Mouse (Mus musculus) spleen, postnatal 10 days (tissue): ENCODE measurements around the gene Svs5.

ENCODE experiments used
- DNase-seq, 2 experiments: peaks; one replicate each; pipeline ENCODE4 v3.0.0; 2021 to 2022; ENCODE audit warnings: low spot score in 2 of 2

Gene Svs5

DNA sequence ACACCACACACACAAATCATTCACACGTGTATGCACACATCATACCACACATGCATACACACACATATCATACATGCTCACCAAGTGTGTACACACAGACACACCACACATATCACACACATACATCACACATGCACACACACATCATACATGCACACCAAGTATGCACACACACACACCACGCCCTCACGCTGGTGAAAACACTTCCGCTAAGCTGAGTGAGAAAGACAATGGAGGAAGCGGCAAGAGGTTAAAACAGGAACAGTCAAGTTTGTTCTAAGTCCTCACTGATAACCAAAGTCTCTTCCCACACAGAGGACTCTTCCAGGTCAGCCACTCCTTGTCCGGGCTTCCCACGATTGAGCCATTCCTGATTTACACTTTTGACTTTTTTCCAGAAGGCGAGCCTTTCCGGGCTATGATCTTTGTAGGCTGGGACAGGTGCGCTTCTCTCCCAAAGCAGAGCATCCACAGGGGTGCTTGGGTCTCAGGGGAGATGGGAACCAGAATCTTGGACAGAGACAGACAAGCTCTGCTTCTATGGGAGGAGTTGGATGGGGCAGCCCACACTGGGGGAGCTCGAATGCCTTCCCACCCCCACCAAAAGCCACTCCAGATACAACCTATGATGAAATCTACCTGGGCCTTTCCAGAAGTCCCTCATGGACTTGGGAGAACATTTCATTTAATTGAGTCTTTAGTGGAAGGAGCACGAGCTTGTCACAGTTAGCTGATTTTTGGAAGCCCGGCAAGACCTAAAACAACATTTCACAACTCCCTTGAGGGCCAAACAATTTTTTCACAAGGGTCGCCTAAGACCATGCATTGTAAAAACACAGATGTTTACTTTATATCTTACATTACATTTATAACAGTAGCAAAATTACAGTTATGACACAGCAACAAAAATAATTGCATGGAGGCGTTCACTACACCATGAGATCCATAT lies 45.2 kb downstream of the Svs5 start:
- no peak for DNase-seq

DNA sequence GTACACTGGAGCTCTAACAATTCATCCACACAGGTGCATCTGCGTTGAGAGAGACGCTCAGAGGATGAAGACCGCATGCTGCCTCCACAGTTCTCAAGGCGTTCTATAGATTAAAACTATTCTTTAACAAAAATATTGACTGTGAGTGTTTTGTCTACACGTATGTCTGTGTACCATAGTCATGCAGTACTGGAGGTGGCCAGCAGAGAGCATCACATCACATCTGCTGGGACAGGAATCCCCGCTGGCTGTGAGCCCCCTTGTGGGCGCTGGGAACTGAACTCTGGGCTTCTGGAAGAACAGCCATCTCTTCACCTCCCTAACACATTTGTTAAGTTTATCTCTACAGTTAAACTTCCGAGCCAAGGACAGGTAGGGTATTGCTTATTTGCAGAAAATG lies 49.2 kb downstream of the Svs5 start:
- DNase-seq: peak in 1 of 2 experiments; percentile 45

DNA sequence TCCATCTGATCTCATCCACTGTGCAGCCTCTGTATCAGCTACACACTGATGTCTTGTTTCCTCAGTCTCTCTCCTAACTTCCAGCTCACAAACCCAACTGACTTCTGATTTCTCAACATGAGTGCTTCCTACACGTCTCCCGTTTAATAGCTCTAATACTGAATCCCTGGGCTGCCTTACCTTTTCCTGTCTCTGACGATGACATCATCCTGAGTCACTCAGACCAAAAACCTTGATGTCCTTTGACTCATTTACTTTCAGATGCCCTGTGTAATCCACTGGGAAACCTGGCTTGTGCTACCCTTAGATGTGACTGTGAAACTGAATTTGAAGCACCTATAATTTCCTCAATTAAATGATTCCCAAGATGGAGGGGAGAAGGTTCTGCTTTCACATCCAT lies 50.4 kb downstream of the Svs5 start:
- no peak for DNase-seq
